Mouse (Mus musculus): Measurements from ENCODE around the gene Add3. TPM values are rescaled to one million over a fixed set of nuclear protein-coding genes. Genes with fewer than 3 reads are reported as not detected.

Add3 gene
- total and polyA plus RNA-seq, 3 experiments = 10.9 to 89.2 (median 81.6) TPM

DNA sequence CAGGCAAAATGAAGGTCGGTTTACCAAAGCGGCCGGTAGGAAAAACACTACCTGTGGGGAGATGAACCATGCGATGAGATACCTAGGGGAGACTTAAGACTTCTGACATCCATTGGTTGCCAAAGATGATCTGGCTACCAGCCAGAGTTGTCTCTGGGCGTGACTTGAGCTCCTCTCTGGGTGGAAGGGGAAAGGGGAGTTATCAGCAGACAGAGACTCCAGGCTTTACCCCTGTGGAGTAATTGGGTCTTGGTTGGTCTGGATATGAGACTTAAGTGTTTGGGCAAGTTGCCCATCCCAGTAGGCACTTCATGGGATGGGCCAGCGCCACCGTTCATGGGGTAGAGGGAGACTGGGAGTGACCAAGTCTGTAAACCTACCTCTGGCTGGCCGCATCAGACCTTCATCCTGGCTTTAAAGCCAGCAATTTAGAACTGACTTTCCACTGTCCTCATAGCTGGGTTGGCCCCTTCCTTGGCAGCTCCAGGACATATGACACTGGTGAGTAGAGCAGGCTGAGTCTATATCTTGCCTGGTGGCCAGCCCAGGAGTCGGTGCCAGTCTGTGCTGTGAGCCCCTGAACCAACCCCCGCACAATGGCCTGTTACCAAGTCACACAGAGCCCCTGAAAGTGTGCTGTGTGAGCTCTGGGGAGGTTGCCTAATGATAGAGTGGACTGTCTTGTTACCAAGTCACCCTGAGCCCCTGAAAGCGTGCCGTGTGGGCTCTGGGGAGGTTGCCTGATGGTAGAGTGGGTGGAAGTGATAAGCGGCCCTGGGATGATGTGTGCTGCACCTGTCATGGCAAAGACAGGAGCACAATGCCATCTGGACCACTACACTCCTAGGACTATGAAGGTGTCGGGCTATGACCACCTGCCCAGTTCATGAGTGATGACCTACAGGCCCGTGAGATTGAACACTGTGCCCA, 117.7 kb downstream of the Add3 start:
- H3K4me3 ChIP-seq (ENCODE audit: low read depth, low read length) = no peak overlapping the region
- ATAC-seq (ENCODE audit: extremely low read depth, insufficient number of reproducible peaks, low FRiP score, poor library complexity, severe bottlenecking) (no peak), DNase-seq (ENCODE audit: low spot score) (no peak)
- peaks cover 42% of the 10 kb centered on the region for H3K4me1 ChIP-seq (ENCODE audit: insufficient read depth, low read depth, low read length)
- peaks cover 26% of the 10 kb centered on the region for H3K27me3 ChIP-seq (ENCODE audit: insufficient read depth, low read length)
- no peak for TF ChIP-seq TAL1 (conservative IDR thresholded peaks at IDR 0.05; ENCODE audit: low read depth, low read length)
- TF ChIP-seq CTCF (IDR thresholded peaks at IDR 0.05; ENCODE audit: low read depth, low read length) = no peak
- TF ChIP-seq POLR2AphosphoS5 (IDR thresholded peaks at IDR 0.05; ENCODE audit: insufficient replicate concordance, low read depth, low read length) = no peak
- no peak for TF ChIP-seq GATA2 (IDR thresholded peaks at IDR 0.05; ENCODE audit: borderline replicate concordance, low read depth, low read length)
- no peak for TF ChIP-seq GATA1 (IDR thresholded peaks at IDR 0.05; ENCODE audit: borderline replicate concordance, low read length)
- no peaks in the 10 kb centered on the region for H3K9me3 ChIP-seq (replicated peaks)
- H3K36me3 ChIP-seq (replicated peaks) = no peaks in the 10 kb centered on the region

DNA sequence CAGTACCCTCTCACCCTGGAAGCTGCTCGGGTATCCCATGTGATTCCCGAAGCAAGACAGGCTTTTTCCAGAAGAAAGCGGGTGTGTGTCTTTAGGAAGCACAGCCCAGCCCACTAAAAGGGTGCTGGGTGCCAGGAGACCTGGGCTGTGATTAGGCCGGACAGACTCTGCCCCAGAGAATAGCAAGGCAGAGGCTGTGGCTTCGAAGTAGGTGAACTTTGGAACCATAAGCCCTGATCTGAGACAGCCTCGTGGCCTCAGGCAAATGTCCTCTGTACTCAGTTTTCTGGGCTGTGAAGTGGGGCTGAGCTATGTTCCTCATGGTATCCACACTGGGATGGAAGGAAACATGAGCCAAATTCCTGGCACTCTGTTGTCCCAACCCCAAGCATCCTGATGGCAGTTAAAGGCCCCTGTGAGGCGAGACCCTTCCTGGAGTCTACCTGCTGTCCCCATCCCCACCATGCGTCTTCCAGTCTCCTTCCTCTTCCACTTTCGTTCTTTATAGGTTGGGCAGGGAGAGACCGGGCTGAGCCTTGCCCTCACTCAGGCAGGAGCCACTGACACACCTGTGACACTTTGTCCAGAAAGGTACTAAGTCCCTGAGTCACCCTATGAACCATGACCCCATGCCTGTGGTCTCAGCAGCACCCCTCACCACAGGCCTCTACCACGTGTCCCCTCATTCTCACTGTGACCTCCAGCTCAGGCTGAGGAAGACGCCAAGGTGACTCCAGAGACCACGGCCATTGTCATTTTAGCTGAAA, 118.7 kb downstream of the Add3 start:
- Histone ChIP-seq H3K27me3 (ENCODE audit: insufficient read depth, low read length) (peaks cover 34% of the 10 kb centered on the region), H3K9me3 (replicated peaks) (no peaks in the 10 kb centered on the region), H3K4me3 (ENCODE audit: low read depth, low read length) (no peak overlapping the region), H3K4me1 (ENCODE audit: insufficient read depth, low read depth, low read length) (peaks cover 42% of the 10 kb centered on the region), H3K36me3 (replicated peaks) (no peaks in the 10 kb centered on the region)
- ATAC-seq (ENCODE audit: extremely low read depth, insufficient number of reproducible peaks, low FRiP score, poor library complexity, severe bottlenecking) = no peak
- DNase-seq (ENCODE audit: low spot score) = no peak
- TF ChIP-seq GATA1 (IDR thresholded peaks at IDR 0.05; ENCODE audit: borderline replicate concordance, low read length) (no peak), CTCF (IDR thresholded peaks at IDR 0.05; ENCODE audit: low read depth, low read length) (no peak), TAL1 (conservative IDR thresholded peaks at IDR 0.05; ENCODE audit: low read depth, low read length) (no peak), GATA2 (IDR thresholded peaks at IDR 0.05; ENCODE audit: borderline replicate concordance, low read depth, low read length) (no peak), POLR2AphosphoS5 (IDR thresholded peaks at IDR 0.05; ENCODE audit: insufficient replicate concordance, low read depth, low read length) (no peak)

DNA sequence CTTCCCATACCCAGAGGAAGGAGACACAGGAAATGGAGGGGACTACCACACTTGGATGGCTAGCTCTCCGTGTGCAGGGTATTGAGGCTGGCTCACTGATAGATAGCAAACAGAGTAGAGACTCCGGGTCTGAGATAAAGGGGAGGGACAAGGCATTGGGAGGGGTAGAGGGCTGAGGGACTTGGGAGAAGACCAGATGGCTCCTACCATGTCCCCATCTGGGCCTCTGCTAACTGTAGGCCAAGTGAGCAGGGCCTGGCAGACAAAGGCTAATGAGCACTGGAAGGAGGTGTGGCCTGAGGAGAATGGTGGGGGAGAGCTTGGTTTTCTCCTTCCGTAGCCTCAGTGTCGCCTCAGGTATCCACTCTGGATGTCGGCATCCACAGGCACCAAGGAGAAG, 119.3 kb downstream of the Add3 start:
- Histone ChIP-seq H3K9me3 (replicated peaks) (no peaks in the 10 kb centered on the region), H3K4me1 (ENCODE audit: insufficient read depth, low read depth, low read length) (peaks cover 42% of the 10 kb centered on the region), H3K36me3 (replicated peaks) (no peaks in the 10 kb centered on the region), H3K27me3 (ENCODE audit: insufficient read depth, low read length) (peaks cover 37% of the 10 kb centered on the region), H3K4me3 (ENCODE audit: low read depth, low read length) (no peak overlapping the region)
- ATAC-seq (ENCODE audit: extremely low read depth, insufficient number of reproducible peaks, low FRiP score, poor library complexity, severe bottlenecking) = no peak
- no peak for TF ChIP-seq GATA2 (IDR thresholded peaks at IDR 0.05; ENCODE audit: borderline replicate concordance, low read depth, low read length)
- no peak for TF ChIP-seq CTCF (IDR thresholded peaks at IDR 0.05; ENCODE audit: low read depth, low read length)
- TF ChIP-seq GATA1 (IDR thresholded peaks at IDR 0.05; ENCODE audit: borderline replicate concordance, low read length) = no peak
- no peak for TF ChIP-seq TAL1 (conservative IDR thresholded peaks at IDR 0.05; ENCODE audit: low read depth, low read length)
- TF ChIP-seq POLR2AphosphoS5 (IDR thresholded peaks at IDR 0.05; ENCODE audit: insufficient replicate concordance, low read depth, low read length) = no peak
- DNase-seq (ENCODE audit: low spot score) = no peak

DNA sequence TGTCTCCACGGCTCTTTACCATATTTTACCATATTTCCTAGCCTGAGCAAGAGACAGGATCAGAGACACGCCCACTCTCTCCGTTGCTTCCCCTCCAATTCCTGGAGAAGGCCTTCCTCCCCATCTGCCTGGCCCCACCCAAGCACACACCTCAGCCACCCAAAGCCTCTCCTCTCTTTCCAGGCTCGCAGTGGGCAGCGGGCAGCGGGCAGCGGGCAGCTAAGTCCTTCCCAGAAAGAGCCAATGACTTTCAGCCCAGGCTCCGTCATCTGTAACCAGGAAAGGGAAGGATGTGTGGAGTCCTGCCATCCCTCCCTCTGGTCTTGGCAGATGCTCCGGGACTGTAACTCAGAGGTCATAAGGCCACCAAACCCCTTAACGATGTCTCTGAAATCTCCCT, 120.0 kb downstream of the Add3 start:
- no peak for ATAC-seq (ENCODE audit: extremely low read depth, insufficient number of reproducible peaks, low FRiP score, poor library complexity, severe bottlenecking)
- Histone ChIP-seq H3K4me3 (ENCODE audit: low read depth, low read length) (no peak overlapping the region), H3K4me1 (ENCODE audit: insufficient read depth, low read depth, low read length) (peaks cover 42% of the 10 kb centered on the region), H3K36me3 (replicated peaks) (no peaks in the 10 kb centered on the region), H3K9me3 (replicated peaks) (no peaks in the 10 kb centered on the region), H3K27me3 (ENCODE audit: insufficient read depth, low read length) (peaks cover 41% of the 10 kb centered on the region)
- no peak for DNase-seq (ENCODE audit: low spot score)
- no peak for TF ChIP-seq GATA2 (IDR thresholded peaks at IDR 0.05; ENCODE audit: borderline replicate concordance, low read depth, low read length)
- TF ChIP-seq CTCF (IDR thresholded peaks at IDR 0.05; ENCODE audit: low read depth, low read length) = no peak
- no peak for TF ChIP-seq GATA1 (IDR thresholded peaks at IDR 0.05; ENCODE audit: borderline replicate concordance, low read length)
- TF ChIP-seq TAL1 (conservative IDR thresholded peaks at IDR 0.05; ENCODE audit: low read depth, low read length) = no peak
- no peak for TF ChIP-seq POLR2AphosphoS5 (IDR thresholded peaks at IDR 0.05; ENCODE audit: insufficient replicate concordance, low read depth, low read length)

DNA sequence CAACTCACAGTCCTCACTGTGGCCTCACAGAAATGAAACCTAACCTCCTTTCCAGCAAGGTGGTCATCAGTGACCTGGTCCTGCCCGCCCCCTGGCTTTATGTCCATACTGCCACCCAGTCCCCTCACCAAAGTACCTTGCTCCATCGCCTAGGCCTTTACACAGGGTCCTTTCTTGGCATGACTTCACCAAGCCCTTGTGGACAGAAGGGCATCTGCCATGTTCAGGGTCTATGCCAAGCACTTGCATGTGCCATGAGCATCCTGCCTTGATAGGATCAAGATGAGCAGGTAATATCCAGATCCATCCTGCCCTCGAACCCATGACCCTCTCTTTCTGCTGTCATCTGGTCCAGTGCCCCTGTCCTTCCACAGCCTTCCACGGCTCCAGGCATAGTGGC, 120.6 kb downstream of the Add3 start:
- Histone ChIP-seq H3K36me3 (replicated peaks) (no peaks in the 10 kb centered on the region), H3K9me3 (replicated peaks) (no peaks in the 10 kb centered on the region), H3K4me1 (ENCODE audit: insufficient read depth, low read depth, low read length) (peaks cover 42% of the 10 kb centered on the region), H3K27me3 (ENCODE audit: insufficient read depth, low read length) (peaks cover 42% of the 10 kb centered on the region), H3K4me3 (ENCODE audit: low read depth, low read length) (no peak overlapping the region)
- DNase-seq (ENCODE audit: low spot score) (no peak), ATAC-seq (ENCODE audit: extremely low read depth, insufficient number of reproducible peaks, low FRiP score, poor library complexity, severe bottlenecking) (no peak)
- no peak for TF ChIP-seq TAL1 (conservative IDR thresholded peaks at IDR 0.05; ENCODE audit: low read depth, low read length)
- no peak for TF ChIP-seq GATA1 (IDR thresholded peaks at IDR 0.05; ENCODE audit: borderline replicate concordance, low read length)
- TF ChIP-seq POLR2AphosphoS5 (IDR thresholded peaks at IDR 0.05; ENCODE audit: insufficient replicate concordance, low read depth, low read length) = no peak
- no peak for TF ChIP-seq GATA2 (IDR thresholded peaks at IDR 0.05; ENCODE audit: borderline replicate concordance, low read depth, low read length)
- TF ChIP-seq CTCF (IDR thresholded peaks at IDR 0.05; ENCODE audit: low read depth, low read length) = no peak

DNA sequence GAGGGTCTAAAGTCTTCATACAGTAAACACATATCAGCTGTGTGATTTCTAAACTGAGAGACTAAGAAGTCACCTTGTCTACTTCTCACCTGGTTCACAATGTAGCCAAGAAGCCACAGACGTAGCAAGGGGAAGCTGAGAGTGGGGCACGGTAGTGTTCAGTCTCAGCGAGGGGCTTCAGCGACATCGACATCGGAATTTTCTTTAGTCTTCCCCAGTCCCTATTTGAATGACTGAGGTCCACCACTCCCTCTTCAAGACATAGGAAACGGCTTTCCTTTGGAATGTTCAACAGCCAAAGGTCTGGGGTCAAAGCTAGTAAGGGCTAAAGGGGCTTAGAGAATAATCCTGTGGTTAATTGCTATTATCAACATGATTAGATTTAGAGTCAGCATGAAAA, 121.8 kb downstream of the Add3 start:
- no peak for ATAC-seq (ENCODE audit: extremely low read depth, insufficient number of reproducible peaks, low FRiP score, poor library complexity, severe bottlenecking)
- no peaks in the 10 kb centered on the region for H3K9me3 ChIP-seq (replicated peaks)
- TF ChIP-seq GATA2 (IDR thresholded peaks at IDR 0.05; ENCODE audit: borderline replicate concordance, low read depth, low read length) = no peak
- no peak for TF ChIP-seq POLR2AphosphoS5 (IDR thresholded peaks at IDR 0.05; ENCODE audit: insufficient replicate concordance, low read depth, low read length)
- TF ChIP-seq TAL1 (conservative IDR thresholded peaks at IDR 0.05; ENCODE audit: low read depth, low read length) = no peak
- no peak for TF ChIP-seq CTCF (IDR thresholded peaks at IDR 0.05; ENCODE audit: low read depth, low read length)
- no peak for TF ChIP-seq GATA1 (IDR thresholded peaks at IDR 0.05; ENCODE audit: borderline replicate concordance, low read length)
- H3K4me1 ChIP-seq (ENCODE audit: insufficient read depth, low read depth, low read length) = peaks cover 32% of the 10 kb centered on the region
- no peak for DNase-seq (ENCODE audit: low spot score)
- H3K27me3 ChIP-seq (ENCODE audit: insufficient read depth, low read length) = peaks cover 47% of the 10 kb centered on the region
- H3K4me3 ChIP-seq (ENCODE audit: low read depth, low read length) = no peak overlapping the region
- H3K36me3 ChIP-seq (replicated peaks) = no peaks in the 10 kb centered on the region
